Mouse (Mus musculus) ES-Bruce4 (cell line): ENCODE results near the gene Slc25a12. TPM values are rescaled to one million over a fixed set of nuclear protein-coding genes. Genes with fewer than 3 reads are reported as not detected.

Source experiments
- H3K27ac ChIP-seq: 2 replicates; pipeline ENCODE4 v1.5.1; 2012; ENCODE audit warnings: low read length, inconsistent platforms; ENCODE audit not compliant: insufficient read depth
- H3K27me3 ChIP-seq: 2 replicates; pipeline ENCODE4 v1.6.1; 2012; ENCODE audit warnings: mild to moderate bottlenecking, low read length, inconsistent platforms; ENCODE audit not compliant: control insufficient read depth, poor library complexity, insufficient read depth, severe bottlenecking
- H3K36me3 ChIP-seq: 2 replicates; pipeline ENCODE4 v1.6.1; 2012; ENCODE audit warnings: inconsistent platforms, mild to moderate bottlenecking, low read length, moderate library complexity; ENCODE audit not compliant: control insufficient read depth, poor library complexity, insufficient read depth, severe bottlenecking
- H3K4me1 ChIP-seq: one replicate; pipeline ENCODE4 v1.8.1; 2011; ENCODE audit warnings: low read length; ENCODE audit not compliant: control insufficient read depth, insufficient read depth
- H3K4me3 ChIP-seq: 2 replicates; pipeline ENCODE4 v1.5.1; 2011; ENCODE audit warnings: low read depth, mild to moderate bottlenecking, low read length
- H3K9ac ChIP-seq: 2 replicates; pipeline ENCODE4 v1.6.1; 2012; ENCODE audit warnings: low read depth, mild to moderate bottlenecking, inconsistent platforms; ENCODE audit not compliant: poor library complexity, severe bottlenecking
- H3K9me3 ChIP-seq: replicated peaks from 2 replicates; pipeline ENCODE4 v1.6.1; 2012; ENCODE audit warnings: mild to moderate bottlenecking, low read length, inconsistent platforms; ENCODE audit not compliant: control insufficient read depth, poor library complexity, insufficient read depth, severe bottlenecking
- CTCF ChIP-seq: IDR thresholded peaks from one replicate; pipeline ENCODE4 v1.8.1; 2011; ENCODE audit warnings: low read depth, low read length
- EP300 ChIP-seq: IDR thresholded peaks from 2 replicates; pipeline ENCODE4 v1.6.1; 2011; ENCODE audit warnings: low read depth, low read length; ENCODE audit not compliant: insufficient read depth
- POLR2A ChIP-seq: IDR thresholded peaks from one replicate; pipeline ENCODE4 v1.8.1; 2011; ENCODE audit warnings: low read length; ENCODE audit not compliant: insufficient read depth
- polyA plus RNA-seq: library from polyadenylated mRNA; stranded (reverse); fragments of >200 nt; gene quantifications from 2 replicates; pipeline ENCODE4 v1.2.4, GENCODE M21; 2011; ENCODE audit warnings: low read depth; ENCODE audit not compliant: missing spikeins, insufficient read depth, insufficient read length

The Slc25a12 gene
- polyA plus RNA-seq, 1 experiment: 89.2 TPM

GRCm38 (mm10) chr2:71242180-71242579 lies 125.4 kb downstream of the Slc25a12 start:
- Histone ChIP-seq H3K36me3 (no peaks in the 10 kb centered on the region), H3K27ac (no peak overlapping the region), H3K27me3 (no peaks in the 10 kb centered on the region), H3K4me3 (no peak overlapping the region), H3K9ac (no peak overlapping the region), H3K9me3 (no peaks in the 10 kb centered on the region), H3K4me1 (no peaks in the 10 kb centered on the region)
- TF ChIP-seq POLR2A (no peak), EP300 (no peak), CTCF (no peak)

- Histone ChIP-seq H3K36me3 (no peaks in the 10 kb centered on the region; the same call in 1 of the 2 replicates), H3K27me3 (no peaks in the 10 kb centered on the region), H3K4me1 (no peaks in the 10 kb centered on the region), H3K27ac (no peak overlapping the region), H3K9ac (no peak overlapping the region), H3K9me3 (no peaks in the 10 kb centered on the region), H3K4me3 (no peak overlapping the region)
- no peak for TF ChIP-seq CTCF
- TF ChIP-seq POLR2A: no peak
- TF ChIP-seq EP300: no peak
Measured at GRCm38 (mm10) chr2:71241505-71241904, 126.0 kb downstream of the Slc25a12 start.

GRCm38 (mm10) chr2:71236009-71236408 lies 131.5 kb downstream of the Slc25a12 start:
- Histone ChIP-seq H3K27ac (no peak overlapping the region), H3K9ac (no peak overlapping the region), H3K4me3 (no peak overlapping the region), H3K9me3 (no peaks in the 10 kb centered on the region), H3K27me3 (no peaks in the 10 kb centered on the region), H3K36me3 (peaks cover 5% of the 10 kb centered on the region; the same call in 1 of the 2 replicates), H3K4me1 (no peaks in the 10 kb centered on the region)
- TF ChIP-seq POLR2A (no peak), EP300 (no peak)

GRCm38 (mm10) chr2:71235420-71235819 lies 132.1 kb downstream of the Slc25a12 start:
- no peak for TF ChIP-seq POLR2A
- H3K36me3 ChIP-seq: peaks cover 5% of the 10 kb centered on the region; the same call in 1 of the 2 replicates
- H3K4me1 ChIP-seq: no peaks in the 10 kb centered on the region
- H3K27ac ChIP-seq: no peak overlapping the region
- H3K27me3 ChIP-seq: no peaks in the 10 kb centered on the region
- H3K9me3 ChIP-seq: no peaks in the 10 kb centered on the region
- no peak overlapping the region for H3K9ac ChIP-seq
- no peak overlapping the region for H3K4me3 ChIP-seq

GRCm38 (mm10) chr2:71232976-71233375 lies 134.6 kb downstream of the Slc25a12 start:
- no peak overlapping the region for H3K4me3 ChIP-seq
- no peaks in the 10 kb centered on the region for H3K27me3 ChIP-seq
- no peak overlapping the region for H3K9ac ChIP-seq
- H3K36me3 ChIP-seq: peaks cover 5% of the 10 kb centered on the region
- TF ChIP-seq CTCF (no peak), POLR2A (no peak), EP300 (no peak)
- no peak overlapping the region for H3K27ac ChIP-seq
- no peaks in the 10 kb centered on the region for H3K9me3 ChIP-seq
- no peaks in the 10 kb centered on the region for H3K4me1 ChIP-seq

GRCm38 (mm10) chr2:71231951-71232350 lies 135.6 kb downstream of the Slc25a12 start:
- Histone ChIP-seq H3K9me3 (no peaks in the 10 kb centered on the region), H3K4me3 (no peak overlapping the region), H3K36me3 (peaks cover 8% of the 10 kb centered on the region), H3K9ac (no peak overlapping the region), H3K27me3 (no peaks in the 10 kb centered on the region), H3K4me1 (no peaks in the 10 kb centered on the region), H3K27ac (no peak overlapping the region)
- no peak for TF ChIP-seq POLR2A
- no peak for TF ChIP-seq EP300
- TF ChIP-seq CTCF: no peak
